Mouse (Mus musculus) spleen, adult 2 months (tissue): ENCODE results near the gene Nrarp. TPM values are rescaled to one million over a fixed set of nuclear protein-coding genes. Genes with fewer than 3 reads are reported as not detected.

Source experiments
- DNase-seq, 2 experiments: peaks; one replicate each; pipeline versions ENCODE4 v3.0.0 to v3.0.0-alpha.2; 2012 to 2021; ENCODE audit warnings: low spot score in 2 of 2, low read depth in 1 of 2
- H3K27ac ChIP-seq: fragments of 200-500 bp; 2 replicates; pipeline ENCODE4 v1.5.1; 2012; ENCODE audit warnings: low read length, inconsistent platforms; ENCODE audit not compliant: insufficient read depth
- H3K27me3 ChIP-seq: fragments of 200-500 bp; 2 replicates; pipeline ENCODE4 v1.6.1; 2012; ENCODE audit warnings: mild to moderate bottlenecking, moderate library complexity, low read length, inconsistent platforms; ENCODE audit not compliant: control insufficient read depth, insufficient read depth
- H3K36me3 ChIP-seq: fragments of 200-500 bp; 2 replicates; pipeline ENCODE4 v1.6.1; 2012; ENCODE audit warnings: mild to moderate bottlenecking, low read length, inconsistent platforms; ENCODE audit not compliant: control insufficient read depth, insufficient read depth
- H3K4me1 ChIP-seq: fragments of 200-500 bp; 2 replicates; pipeline ENCODE4 v1.6.1; 2011; ENCODE audit warnings: inconsistent platforms; ENCODE audit not compliant: control insufficient read depth, insufficient read depth, insufficient read length
- H3K4me3 ChIP-seq: fragments of 200-500 bp; 2 replicates; pipeline ENCODE4 v1.5.1; 2011; ENCODE audit warnings: mild to moderate bottlenecking, inconsistent platforms; ENCODE audit not compliant: insufficient read depth, insufficient read length; ENCODE audit errors: extremely low read depth
- CTCF ChIP-seq: fragments of 200-500 bp; IDR thresholded peaks from 2 replicates; pipeline ENCODE4 v1.5.1; 2011; ENCODE audit warnings: mild to moderate bottlenecking, inconsistent platforms; ENCODE audit not compliant: insufficient read depth, insufficient read length, insufficient replicate concordance; ENCODE audit errors: extremely low read depth
- POLR2A ChIP-seq: fragments of 200-500 bp; IDR thresholded peaks from 2 replicates; pipeline ENCODE4 v1.6.1; 2011; ENCODE audit warnings: low read depth, low read length, inconsistent platforms
- WGBS: fragments of 180-500 bp; shearing (Covaris S2); methylation state at CpG from one replicate; pipeline ENCODE4 v1.1.7; 2018; 5-methylcytosine and 5-hydroxymethylcytosine counted together
- polyA plus RNA-seq: library from polyadenylated mRNA; depleted of rRNA; stranded (reverse); fragments of >200 nt; gene quantifications from 2 replicates; pipeline ENCODE4 v1.2.3, GENCODE M21; 2012; rRNA removed

Nrarp gene
- polyA plus RNA-seq, 1 experiment: 8.0 TPM

GRCm38 (mm10) chr2:25231038-25231437 lies 50.5 kb downstream of the Nrarp start:
- Histone ChIP-seq H3K4me1 (peaks cover 3% of the 10 kb centered on the region; the same call in 1 of the 2 replicates), H3K4me3 (no peak overlapping the region), H3K27me3 (no peaks in the 10 kb centered on the region; the same call in 1 of the 2 replicates), H3K27ac (no peak overlapping the region), H3K36me3 (no peaks in the 10 kb centered on the region)
- DNase-seq: no peak
- 89% methylated on average over 12 of the region's 12 CpGs for WGBS
- no peak for TF ChIP-seq CTCF
- no peak for TF ChIP-seq POLR2A

Other genes starting within 250 kb of the Nrarp start
- 192 and 248 TPM in 2 replicates for gene Arrdc1, start 245.5 kb upstream of the Nrarp start, polyA plus RNA-seq
- 3.8 and 4.9 TPM in 2 replicates for gene Zmynd19, start 231.0 kb upstream of the Nrarp start, polyA plus RNA-seq
- gene Dph7, start 218.4 kb upstream of the Nrarp start, polyA plus RNA-seq: 16.0 and 18.3 TPM in 2 replicates
- 12.6 and 18.8 TPM in 2 replicates for gene Mrpl41, start 205.7 kb upstream of the Nrarp start, polyA plus RNA-seq
- 43.0 and 50.4 TPM in 2 replicates for gene Pnpla7, start 204.7 kb upstream of the Nrarp start, polyA plus RNA-seq
- gene Nsmf, start 126.4 kb upstream of the Nrarp start, polyA plus RNA-seq: 43.0 and 81.9 TPM in 2 replicates
- gene Entpd8, start 100.5 kb upstream of the Nrarp start, polyA plus RNA-seq: 0.05 and 0.14 TPM in 2 replicates
- 0.21 and 0.25 TPM in 2 replicates for gene Noxa1, start 85.6 kb upstream of the Nrarp start, polyA plus RNA-seq
- 77.5 and 104 TPM in 2 replicates for gene Tor4a, start 16.1 kb downstream of the Nrarp start, polyA plus RNA-seq
- gene Nelfb, start 30.7 kb downstream of the Nrarp start, polyA plus RNA-seq: 61.6 and 68.1 TPM in 2 replicates
- 0.05 TPM in 1 of 2 replicates, not detected in the other for gene Stpg3, start 33.9 kb downstream of the Nrarp start, polyA plus RNA-seq
- 0.11 and 0.16 TPM in 2 replicates for gene Fam166a, start 38.0 kb downstream of the Nrarp start, polyA plus RNA-seq
- 222 and 307 TPM in 2 replicates for gene Tubb4b, start 43.9 kb downstream of the Nrarp start, polyA plus RNA-seq
- gene Slc34a3, start 53.6 kb downstream of the Nrarp start, polyA plus RNA-seq: 0.04 and 0.06 TPM in 2 replicates
- gene Rnf224, start 56.0 kb downstream of the Nrarp start, polyA plus RNA-seq: not detected in 2 replicates
- 1.8 and 2.1 TPM in 2 replicates for gene Rnf208, start 61.5 kb downstream of the Nrarp start, polyA plus RNA-seq
- gene Cysrt1, start 61.7 kb downstream of the Nrarp start, polyA plus RNA-seq: not detected in 2 replicates
- gene AL732309.1, start 66.1 kb downstream of the Nrarp start, polyA plus RNA-seq: 21.0 and 25.2 TPM in 2 replicates
- 44.4 and 60.5 TPM in 2 replicates for gene Tmem203, start 74.7 kb downstream of the Nrarp start, polyA plus RNA-seq
- 17.1 and 23.5 TPM in 2 replicates for gene Tprn, start 81.9 kb downstream of the Nrarp start, polyA plus RNA-seq
- gene Ssna1, start 91.7 kb downstream of the Nrarp start, polyA plus RNA-seq: 45.5 and 67.8 TPM in 2 replicates
- gene Anapc2, start 91.7 kb downstream of the Nrarp start, polyA plus RNA-seq: 55.7 and 68.8 TPM in 2 replicates
- not detected in 2 replicates for gene Tmem210, start 107.4 kb downstream of the Nrarp start, polyA plus RNA-seq
- gene Lrrc26, start 109.2 kb downstream of the Nrarp start, polyA plus RNA-seq: 0.28 and 0.77 TPM in 2 replicates
- gene Grin1, start 138.4 kb downstream of the Nrarp start, polyA plus RNA-seq: 0.04 and 0.26 TPM in 2 replicates
- gene Man1b1, start 151.6 kb downstream of the Nrarp start, polyA plus RNA-seq: 11.4 and 14.6 TPM in 2 replicates
- gene Dpp7, start 175.6 kb downstream of the Nrarp start, polyA plus RNA-seq: 35.1 and 41.8 TPM in 2 replicates
- 28.4 and 55.4 TPM in 2 replicates for gene Uap1l1, start 184.9 kb downstream of the Nrarp start, polyA plus RNA-seq
- 6.7 and 9.4 TPM in 2 replicates for gene Sapcd2, start 191.6 kb downstream of the Nrarp start, polyA plus RNA-seq
- 5.0 and 5.9 TPM in 2 replicates for gene Entpd2, start 215.1 kb downstream of the Nrarp start, polyA plus RNA-seq
- 31.0 and 36.5 TPM in 2 replicates for gene Npdc1, start 218.6 kb downstream of the Nrarp start, polyA plus RNA-seq
- 2.4 and 3.7 TPM in 2 replicates for gene Fut7, start 242.5 kb downstream of the Nrarp start, polyA plus RNA-seq
- 61.1 and 67.6 TPM in 2 replicates for gene Abca2, start 247.9 kb downstream of the Nrarp start, polyA plus RNA-seq